Mouse (Mus musculus): Measurements from ENCODE around the gene Cdhr3.

GRCm38 (mm10) chr12:33084683-33085082, 8.0 kb downstream of the Cdhr3 start:
- TF ChIP-seq MAX (IDR thresholded peaks at IDR 0.05) (no peak), MYOD1 (IDR thresholded peaks at IDR 0.05; ENCODE audit: control insufficient read depth, insufficient read length, low read depth) (no peak), CTCF (IDR thresholded peaks at IDR 0.05; ENCODE audit: control insufficient read depth, insufficient read depth, insufficient read length) (no peak)

Measured in C2C12 (cell line).